Mouse (Mus musculus) c-Kit-positive CD71-positive TER-119-negative erythroid progenitor cells, embryonic 14.5 days (primary cell): ENCODE results near the gene Arl5b.
A peak's percentile ranks its signal among the peaks of the same experiment; 100 is the strongest.

Source experiments
- DNase-seq: peaks from one replicate; pipeline ENCODE4 v3.0.0-alpha.2; 2013; ENCODE audit warnings: low read depth

Gene Arl5b

GRCm38 (mm10) chr2:15112741-15113140 is 63.5 kb downstream of the Arl5b start:
- no peak for DNase-seq

- DNase-seq = peak; percentile 64
Measured at GRCm38 (mm10) chr2:15121217-15121680, 72.1 kb downstream of the Arl5b start.
